Mouse (Mus musculus) cerebellum, adult 9-10 months (tissue): ENCODE results near the gene 4931422A03Rik.

ENCODE experiments used
- DNase-seq: peaks from one replicate; pipeline ENCODE4 v3.0.0; 2022

4931422A03Rik gene

DNA sequence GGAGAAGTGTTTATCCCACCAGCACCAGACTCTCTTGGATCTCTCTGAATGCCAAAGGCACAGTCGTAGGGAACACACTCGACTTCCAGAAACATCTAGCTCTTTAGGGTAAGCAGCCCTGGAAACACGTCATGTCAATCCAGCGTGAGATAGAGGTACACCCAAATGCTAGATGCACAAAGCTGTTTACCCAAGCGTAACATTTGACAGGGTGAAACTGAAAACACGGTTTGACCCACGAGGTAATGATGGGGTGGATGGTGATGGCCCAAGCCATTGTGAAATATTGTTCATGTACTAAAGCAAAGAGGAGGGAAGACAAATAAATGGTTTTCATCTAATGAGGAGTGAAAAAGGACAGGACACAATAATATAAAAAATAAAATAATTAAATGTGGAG is 93.9 kb downstream of the 4931422A03Rik start:
- DNase-seq = no peak

DNA sequence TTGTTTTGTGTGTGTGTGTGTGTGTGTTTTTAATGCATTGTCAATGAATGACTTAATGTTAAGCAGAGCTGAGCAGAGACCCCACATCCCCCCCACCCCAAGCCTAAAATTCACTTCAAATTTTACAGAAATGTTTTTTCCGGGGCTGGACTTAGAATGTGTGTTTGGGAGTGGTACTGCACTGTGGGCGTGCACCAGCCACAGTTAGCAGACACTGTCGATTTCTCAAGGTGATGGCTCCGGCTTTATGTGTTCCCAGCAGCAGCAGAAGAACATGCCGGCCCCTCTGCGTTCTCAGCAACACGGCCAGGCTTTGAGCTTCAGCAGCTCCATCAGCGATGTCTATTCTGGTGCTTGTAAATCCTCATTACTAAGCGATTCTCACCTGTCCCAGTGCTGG is 95.7 kb downstream of the 4931422A03Rik start:
- no peak for DNase-seq

DNA sequence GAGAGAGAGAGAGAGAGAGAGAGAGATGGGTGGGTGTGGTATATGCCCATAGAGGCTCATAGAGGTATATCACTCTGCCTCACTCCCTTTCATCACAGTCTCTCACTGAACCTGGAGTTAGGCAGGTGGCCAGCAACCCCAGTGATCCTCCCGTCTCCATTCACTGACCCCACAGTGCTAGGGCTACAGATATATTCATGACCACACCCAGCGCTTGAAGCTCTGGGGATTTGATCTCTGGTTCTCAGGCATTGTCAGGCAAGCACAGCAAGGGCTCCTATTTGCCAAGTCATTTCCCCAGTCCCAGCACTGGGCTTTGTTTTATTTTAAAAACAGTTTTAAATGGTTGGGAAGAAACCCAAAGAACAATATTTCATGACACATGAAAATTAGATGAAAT is 96.1 kb downstream of the 4931422A03Rik start:
- no peak for DNase-seq

DNA sequence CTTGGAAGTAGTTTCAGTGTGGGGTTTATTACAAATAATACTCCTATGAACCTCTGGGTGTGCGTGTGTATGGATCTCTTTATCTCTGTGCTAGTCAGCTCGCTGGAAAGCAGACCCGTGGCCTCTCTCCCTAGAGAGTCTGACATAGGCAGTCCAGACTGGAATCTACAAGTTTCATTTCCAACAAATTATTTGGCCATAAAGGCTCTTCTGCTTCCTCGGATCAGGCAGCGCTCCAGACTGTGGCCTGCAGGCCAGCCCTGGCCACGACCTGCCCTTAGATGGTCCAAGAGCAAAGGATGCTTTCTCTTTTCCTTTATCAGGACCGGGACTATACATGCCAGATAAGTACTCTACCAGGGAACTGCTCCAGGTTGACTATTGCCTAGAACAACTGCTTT is 96.7 kb downstream of the 4931422A03Rik start:
- DNase-seq = no peak

DNA sequence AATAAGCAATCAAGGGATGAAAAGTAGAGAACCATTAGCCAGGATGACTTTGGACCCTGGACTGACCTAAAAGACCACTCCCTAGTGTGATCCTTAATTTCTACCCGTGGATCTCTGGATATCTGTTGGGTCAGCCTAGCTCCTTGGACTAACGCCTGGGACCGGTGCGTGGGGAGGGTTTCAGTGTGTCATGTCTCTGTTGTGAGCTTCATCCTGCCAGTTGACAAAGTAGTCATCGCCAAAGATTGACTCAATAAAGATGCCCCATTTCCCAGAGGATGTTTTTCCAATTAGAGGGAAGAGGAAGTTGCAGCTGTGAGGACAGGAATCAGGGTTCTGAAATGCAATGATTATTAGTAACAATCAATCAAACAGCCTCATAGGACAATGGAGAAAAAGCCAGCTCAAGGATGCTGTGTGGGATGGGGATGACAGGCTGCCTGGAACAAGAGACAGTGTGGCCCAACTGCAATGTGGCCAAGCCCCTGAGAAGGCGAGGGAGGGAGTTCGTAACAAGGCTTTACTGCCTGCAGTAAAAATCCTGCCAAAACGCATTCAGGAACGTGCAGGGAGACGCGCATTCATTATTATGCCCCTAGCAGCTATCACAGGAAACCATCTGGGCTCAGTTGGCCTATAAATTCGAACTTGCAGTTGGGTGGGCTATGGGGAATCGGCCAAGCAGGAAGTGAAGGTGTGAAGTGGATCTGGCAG is 97.7 kb downstream of the 4931422A03Rik start:
- DNase-seq = no peak

DNA sequence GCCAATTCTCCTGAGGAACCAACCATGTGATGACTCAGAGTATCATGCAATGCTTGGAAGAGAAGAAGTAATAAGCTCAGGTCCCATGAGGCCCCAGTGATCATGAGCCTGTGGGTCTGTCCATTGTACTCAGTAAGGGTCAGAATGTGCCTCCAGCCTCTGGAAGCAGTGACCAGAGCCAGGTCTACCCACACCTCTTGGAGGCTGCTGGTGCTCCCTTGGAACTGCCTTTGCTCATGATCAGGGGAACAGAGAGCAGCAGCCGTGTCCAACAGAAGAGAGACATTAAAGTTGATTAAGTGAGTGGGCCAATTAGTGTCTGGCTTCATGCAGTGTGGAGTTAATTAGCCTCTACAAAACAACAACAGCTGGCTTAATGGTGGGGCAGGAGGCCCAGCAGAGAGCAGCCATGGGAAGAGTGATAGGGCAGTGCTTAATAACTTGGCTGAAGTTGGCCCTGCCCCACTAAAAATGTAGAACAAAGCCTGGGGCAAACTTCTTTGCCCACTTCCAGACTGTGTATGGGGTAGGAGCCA is 100.5 kb downstream of the 4931422A03Rik start:
- DNase-seq = no peak

DNA sequence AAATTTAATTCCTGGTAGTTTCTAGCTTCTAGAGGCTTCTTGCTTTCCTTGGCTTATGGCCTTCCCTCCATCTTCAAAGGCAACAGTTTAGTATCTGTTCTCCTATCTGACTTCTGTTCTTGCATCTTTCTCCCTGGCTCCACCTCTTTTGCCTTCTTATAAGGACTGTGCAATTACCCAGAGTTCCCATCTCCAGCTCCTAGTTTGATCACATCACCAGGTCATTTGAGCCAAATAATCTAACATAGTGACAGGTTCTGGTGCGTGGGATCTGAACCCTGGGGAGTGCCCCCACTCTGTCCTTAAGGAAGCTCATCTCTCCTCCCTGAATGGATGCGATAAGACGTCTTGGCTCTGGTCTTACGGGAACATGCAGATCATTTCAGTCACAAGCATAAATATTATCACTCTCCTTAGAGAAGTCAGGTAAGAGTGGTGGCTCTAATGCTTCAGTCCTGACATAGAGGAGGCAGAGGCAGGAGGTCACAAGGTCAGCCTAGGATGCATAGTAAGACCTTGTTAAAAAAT is 101.5 kb downstream of the 4931422A03Rik start:
- no peak for DNase-seq

DNA sequence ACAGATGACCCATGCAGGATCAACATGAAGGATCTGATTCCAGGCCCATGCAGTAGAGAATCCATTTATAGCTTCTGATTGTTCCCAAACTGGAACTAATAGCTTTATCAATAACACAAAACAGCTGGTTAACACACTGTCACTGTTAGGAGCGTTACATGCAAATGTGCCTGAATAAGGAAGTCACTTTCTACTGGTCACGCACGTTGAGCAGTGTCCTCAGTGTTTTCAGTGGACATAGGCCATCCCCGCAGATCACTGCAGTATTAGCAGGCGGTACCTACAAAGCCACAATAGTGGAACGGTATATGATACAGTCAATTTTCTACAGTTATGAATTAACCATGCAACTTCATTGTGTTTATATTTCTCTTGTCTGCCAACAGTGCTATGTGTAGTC is 108.7 kb downstream of the 4931422A03Rik start:
- no peak for DNase-seq

DNA sequence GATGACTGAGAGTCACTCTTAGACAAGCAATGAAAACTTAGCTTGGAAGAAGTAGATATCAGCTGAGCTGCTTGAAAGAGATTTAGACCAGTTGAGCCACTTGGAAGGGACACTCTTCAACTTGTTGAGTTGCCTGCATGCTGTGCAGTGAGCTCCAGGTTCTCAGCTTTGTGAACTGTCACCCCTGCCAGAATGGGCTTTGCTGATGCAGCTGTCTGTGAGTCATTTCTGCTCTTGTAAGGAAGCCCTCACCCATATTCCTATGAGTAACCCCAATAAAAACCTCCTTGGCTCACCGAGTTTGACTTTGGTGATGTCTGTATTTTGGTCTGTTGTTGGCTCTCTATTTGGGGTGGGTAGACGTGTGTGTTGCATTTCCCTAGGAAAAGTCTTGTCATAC is 109.8 kb downstream of the 4931422A03Rik start:
- no peak for DNase-seq

DNA sequence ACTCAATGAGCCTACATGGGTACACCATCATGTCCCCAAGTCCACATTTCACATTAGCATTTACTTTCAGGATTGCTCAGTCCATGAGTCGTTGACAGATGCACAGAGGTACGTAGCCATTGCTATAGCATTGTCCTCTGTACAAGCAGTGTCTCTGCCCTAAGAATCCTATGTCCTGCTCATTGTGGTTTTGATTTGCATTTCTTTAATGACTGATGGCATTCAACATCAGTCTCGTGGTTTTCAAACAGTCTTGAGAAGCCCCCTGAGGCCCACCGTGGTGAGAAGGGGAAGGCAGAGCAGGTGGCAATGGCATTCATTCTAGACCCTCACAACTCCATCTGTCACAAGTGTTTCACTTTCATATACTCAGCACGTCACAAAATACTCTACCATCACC is 110.8 kb downstream of the 4931422A03Rik start:
- DNase-seq = no peak
